Mouse (Mus musculus) E14TG2a.4 (cell line): ENCODE measurements around the gene Vmn1r222.
"Not testable (repeated sequence)": the region's sequence is repeated elsewhere in the genome, so short reads cannot be mapped to it uniquely, and the experiment has no call there.

ENCODE experiments used
- CTCF ChIP-seq: conservative IDR thresholded peaks from 2 replicates; pipeline ENCODE4 v1.5.1; 2014; ENCODE audit warnings: low read length
- NANOG ChIP-seq: IDR thresholded peaks from 2 replicates; pipeline ENCODE4 v1.6.1; 2014; ENCODE audit warnings: borderline replicate concordance, low read length, mixed read lengths
- POU5F1 ChIP-seq: IDR thresholded peaks from 2 replicates; pipeline ENCODE4 v1.6.1; 2014; ENCODE audit warnings: low read length, borderline replicate concordance

DNA sequence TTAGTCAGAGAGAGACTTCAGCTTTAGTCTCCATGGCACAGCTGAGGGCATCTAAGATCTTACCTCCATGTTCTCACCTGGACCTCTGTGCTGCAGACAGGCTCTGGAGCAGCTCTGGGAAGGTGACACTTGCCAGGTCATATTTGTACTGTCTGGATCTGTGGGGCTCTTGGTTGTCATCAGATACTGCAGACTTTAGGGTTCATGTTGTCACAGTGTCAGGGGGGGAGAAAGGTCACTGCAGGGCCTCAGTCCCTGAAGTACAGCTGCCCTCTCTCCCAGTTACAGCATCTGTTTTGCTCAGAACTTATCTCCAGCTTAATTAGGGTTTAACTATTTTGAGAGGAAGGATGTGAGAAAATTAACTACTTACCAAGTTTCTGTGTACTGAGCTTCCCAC is at the start of gene Vmn1r222:
- not testable (repeated sequence) for TF ChIP-seq CTCF, POU5F1, NANOG
